Mouse (Mus musculus): ENCODE results near the gene Bhmt2. TPM values are rescaled to one million over a fixed set of nuclear protein-coding genes. Genes with fewer than 3 reads are reported as not detected.

Gene Bhmt2
- polyA plus RNA-seq, 1 experiment from 2014 or later = not detected

DNA sequence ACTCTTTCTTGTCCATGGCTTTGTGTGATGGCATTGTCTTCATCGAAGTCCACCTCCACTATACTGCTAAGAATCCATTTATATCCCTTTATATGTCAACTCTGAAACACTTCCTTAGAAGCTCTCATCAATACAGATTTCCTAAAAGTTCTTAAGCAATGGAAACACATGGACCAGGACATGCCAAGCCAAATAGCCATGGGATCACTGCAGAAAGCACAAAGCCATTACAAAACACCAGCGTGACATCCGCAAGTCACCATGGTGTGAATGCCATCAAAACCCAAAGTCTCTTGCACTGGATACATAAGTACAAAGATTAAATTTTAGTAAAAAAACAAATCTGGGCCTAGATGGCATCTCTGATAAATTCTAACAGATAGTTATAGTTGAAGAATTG, 15.5 kb upstream of the Bhmt2 start:
- Histone ChIP-seq H3K9me3 (no peaks in the 10 kb centered on the region), H3K4me3 (no peak overlapping the region), H3K9ac (no peak overlapping the region), H3K4me1 (no peaks in the 10 kb centered on the region), H3K27me3 (no peaks in the 10 kb centered on the region), H3K27ac (no peak overlapping the region), H3K36me3 (no peaks in the 10 kb centered on the region), H3K4me2 (no peak overlapping the region)
- ATAC-seq (ENCODE audit: insufficient number of reproducible peaks, low FRiP score, low TSS enrichment, low read depth) = no peak
- 95% methylated on average over 3 of the region's 3 CpGs for WGBS

DNA sequence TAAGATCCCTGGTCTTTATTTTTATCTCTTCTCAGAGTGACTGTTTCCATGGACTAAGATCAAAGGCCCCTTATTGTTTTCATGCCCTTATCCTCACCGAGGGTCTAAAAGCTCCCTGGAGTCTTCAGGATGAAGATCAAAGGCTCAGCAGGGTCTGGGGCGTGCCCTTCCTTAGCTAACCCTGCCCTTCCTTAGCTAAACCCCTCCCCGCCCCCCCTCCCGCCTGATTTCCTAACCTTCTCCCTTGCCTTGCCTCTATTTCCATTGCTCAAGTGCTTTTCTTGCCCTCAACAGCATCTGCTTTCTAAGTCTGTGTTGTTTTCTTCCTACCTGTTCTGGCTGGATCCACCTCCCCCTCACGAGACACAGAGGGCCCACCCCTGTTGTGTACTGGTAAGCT, 13.2 kb upstream of the Bhmt2 start:
- no peak overlapping the region for H3K4me2 ChIP-seq
- no peak overlapping the region for H3K9ac ChIP-seq
- H3K27ac ChIP-seq = no peak overlapping the region
- H3K4me3 ChIP-seq = no peak overlapping the region
- no peaks in the 10 kb centered on the region for H3K27me3 ChIP-seq
- 10% methylated on average over 4 of the region's 5 CpGs for WGBS
- H3K9me3 ChIP-seq = no peaks in the 10 kb centered on the region
- H3K4me1 ChIP-seq = no peaks in the 10 kb centered on the region
- no peak for ATAC-seq (ENCODE audit: insufficient number of reproducible peaks, low FRiP score, low TSS enrichment, low read depth)
- no peaks in the 10 kb centered on the region for H3K36me3 ChIP-seq

DNA sequence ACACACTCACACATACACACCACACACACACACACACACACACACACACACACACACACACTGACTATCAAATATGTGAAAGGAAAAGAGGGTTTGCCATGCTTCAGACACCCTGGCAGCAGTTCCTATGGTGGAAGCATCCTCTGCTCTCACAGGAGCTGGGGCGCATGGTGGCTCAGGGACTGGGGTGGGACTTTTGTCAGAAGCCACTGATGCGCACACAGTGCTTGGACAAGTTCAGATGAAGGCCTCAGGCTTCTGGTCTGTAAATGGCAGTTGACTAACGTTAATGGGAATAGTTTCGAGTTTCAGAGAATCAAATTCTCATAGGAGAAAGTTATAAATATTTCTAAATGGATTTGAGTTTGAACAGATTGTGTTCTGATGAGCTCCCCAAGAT, 11.1 kb upstream of the Bhmt2 start:
- no peak overlapping the region for H3K9ac ChIP-seq
- no peaks in the 10 kb centered on the region for H3K27me3 ChIP-seq
- no peak overlapping the region for H3K27ac ChIP-seq
- no peak for ATAC-seq (ENCODE audit: insufficient number of reproducible peaks, low FRiP score, low TSS enrichment, low read depth)
- WGBS = 80% methylated on average over 4 of the region's 4 CpGs
- H3K36me3 ChIP-seq = no peaks in the 10 kb centered on the region
- H3K4me1 ChIP-seq = no peaks in the 10 kb centered on the region
- H3K4me2 ChIP-seq = no peak overlapping the region
- H3K4me3 ChIP-seq = no peak overlapping the region
- no peaks in the 10 kb centered on the region for H3K9me3 ChIP-seq

DNA sequence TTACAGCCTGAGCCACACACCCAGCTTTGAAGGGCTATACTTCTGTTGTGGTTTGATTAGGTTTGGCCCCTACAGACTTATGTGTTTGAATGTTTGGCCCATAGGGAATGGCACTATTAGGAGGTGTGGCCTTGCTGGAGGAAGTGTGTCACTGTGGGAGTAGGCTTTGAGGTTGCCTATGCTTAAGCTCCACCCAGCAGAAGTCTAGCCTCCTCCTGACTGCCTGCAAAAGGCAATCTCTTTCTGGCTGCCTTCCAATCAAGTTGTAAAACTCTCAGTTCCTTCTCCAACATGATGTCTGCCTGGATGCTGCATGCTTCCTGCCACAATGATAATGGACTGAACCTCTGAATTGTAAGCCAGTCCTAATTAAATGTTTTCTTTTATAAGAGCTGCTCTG, 9.2 kb upstream of the Bhmt2 start:
- Histone ChIP-seq H3K36me3 (no peaks in the 10 kb centered on the region), H3K9me3 (no peaks in the 10 kb centered on the region), H3K9ac (no peak overlapping the region), H3K4me1 (no peaks in the 10 kb centered on the region), H3K27me3 (no peaks in the 10 kb centered on the region), H3K4me3 (no peak overlapping the region), H3K4me2 (no peak overlapping the region), H3K27ac (no peak overlapping the region)
- ATAC-seq (ENCODE audit: insufficient number of reproducible peaks, low FRiP score, low TSS enrichment, low read depth) = no peak

DNA sequence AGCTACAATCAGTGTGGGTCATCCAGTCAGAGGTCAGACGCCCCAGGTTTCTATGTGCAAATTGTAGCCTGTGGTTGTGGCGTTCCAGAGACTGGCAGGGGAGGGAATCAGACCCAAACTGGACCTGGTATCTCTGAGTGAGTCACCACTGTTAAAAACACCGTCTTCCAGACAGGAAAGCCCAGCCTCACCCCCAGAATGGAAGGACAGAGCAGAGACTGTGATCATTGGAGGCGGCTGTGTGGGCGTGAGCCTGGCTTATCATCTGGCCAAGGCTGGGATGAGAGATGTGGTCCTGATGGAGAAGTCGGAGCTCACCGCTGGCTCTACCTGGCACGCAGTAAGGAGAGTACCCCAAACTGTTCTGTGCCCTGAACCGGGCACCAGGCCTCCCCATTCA, 2.8 kb upstream of the Bhmt2 start:
- Histone ChIP-seq H3K4me1 (no peaks in the 10 kb centered on the region), H3K9ac (no peak overlapping the region), H3K27ac (no peak overlapping the region), H3K4me2 (no peak overlapping the region), H3K9me3 (no peaks in the 10 kb centered on the region), H3K36me3 (no peaks in the 10 kb centered on the region), H3K4me3 (no peak overlapping the region), H3K27me3 (peaks cover 12% of the 10 kb centered on the region; the same call in 1 of the 2 replicates)
- WGBS = 72% methylated on average over 9 of the region's 9 CpGs
- no peak for ATAC-seq (ENCODE audit: insufficient number of reproducible peaks, low FRiP score, low TSS enrichment, low read depth)

DNA sequence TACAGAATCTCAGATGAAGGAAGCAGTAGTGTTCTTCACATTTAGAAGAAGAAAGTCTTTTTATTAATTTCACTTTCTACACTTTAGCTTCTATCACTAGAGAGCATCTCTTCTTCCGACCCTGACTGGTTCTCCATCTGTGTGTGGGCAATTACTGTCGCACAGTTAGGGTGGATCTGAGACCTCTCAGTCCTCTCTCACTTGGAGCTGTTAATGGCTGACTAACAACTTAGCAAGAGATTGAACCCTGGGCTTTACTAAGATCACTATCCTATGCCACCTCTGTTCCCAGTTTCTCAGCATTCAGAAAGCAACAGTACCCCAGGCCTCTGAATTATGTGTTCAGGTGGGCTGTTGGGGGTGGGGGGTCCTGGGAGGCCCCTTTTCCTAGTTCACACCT, 806 bp downstream of the Bhmt2 start:
- Histone ChIP-seq H3K27ac (no peak overlapping the region), H3K9me3 (no peaks in the 10 kb centered on the region), H3K4me2 (no peak overlapping the region), H3K36me3 (no peaks in the 10 kb centered on the region), H3K27me3 (peaks cover 12% of the 10 kb centered on the region; the same call in 1 of the 2 replicates), H3K4me3 (no peak overlapping the region), H3K4me1 (no peaks in the 10 kb centered on the region), H3K9ac (no peak overlapping the region)
- 65% methylated on average over 2 of the region's 2 CpGs for WGBS
- no peak for ATAC-seq (ENCODE audit: insufficient number of reproducible peaks, low FRiP score, low TSS enrichment, low read depth)

DNA sequence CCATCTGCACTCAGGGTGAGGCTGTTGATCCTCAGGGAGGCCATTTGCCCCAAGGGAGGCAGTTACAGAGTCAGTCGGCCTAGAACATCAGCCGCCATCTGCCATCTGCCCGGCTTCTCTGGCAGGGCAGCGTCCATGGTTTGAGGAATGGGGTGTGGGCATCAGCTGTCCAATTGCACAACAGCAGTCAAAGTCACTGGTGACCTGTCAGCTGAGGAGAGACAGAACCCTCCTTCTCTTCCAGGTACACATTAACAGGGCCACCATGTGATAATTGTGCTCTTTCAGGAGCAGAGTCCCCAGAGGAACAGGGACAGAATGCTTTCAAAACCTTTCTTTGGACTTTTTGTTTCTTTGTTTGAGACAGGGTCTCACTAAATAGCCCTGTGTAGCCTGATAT, 1.7 kb downstream of the Bhmt2 start:
- Histone ChIP-seq H3K9me3 (no peaks in the 10 kb centered on the region), H3K9ac (no peak overlapping the region), H3K4me2 (no peak overlapping the region), H3K36me3 (no peaks in the 10 kb centered on the region), H3K4me1 (no peaks in the 10 kb centered on the region), H3K27ac (no peak overlapping the region), H3K4me3 (no peak overlapping the region), H3K27me3 (peaks cover 12% of the 10 kb centered on the region; the same call in 1 of the 2 replicates)
- ATAC-seq (ENCODE audit: insufficient number of reproducible peaks, low FRiP score, low TSS enrichment, low read depth) = no peak
- 79% methylated on average over 4 of the region's 4 CpGs for WGBS

DNA sequence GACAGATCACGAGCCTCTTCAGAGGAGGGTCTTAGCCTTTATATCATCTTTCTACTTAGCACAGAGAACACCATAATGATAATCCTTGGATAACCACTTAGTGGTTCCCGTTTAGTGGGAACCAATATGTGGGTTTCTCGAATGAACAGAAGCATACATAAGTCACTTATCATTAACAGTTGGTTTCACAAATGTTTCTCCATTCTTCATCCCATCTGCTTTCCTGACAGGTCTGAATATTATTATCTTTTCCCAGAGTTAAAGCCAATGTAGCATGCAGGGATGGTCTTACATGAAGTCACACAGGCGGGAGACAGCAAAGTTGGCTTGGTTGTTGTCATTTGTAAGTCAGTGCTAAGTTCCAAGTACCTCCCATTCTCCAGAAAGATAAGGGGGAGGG, 6.5 kb downstream of the Bhmt2 start:
- Histone ChIP-seq H3K27me3 (no peaks in the 10 kb centered on the region), H3K4me1 (no peaks in the 10 kb centered on the region), H3K4me2 (no peak overlapping the region), H3K27ac (no peak overlapping the region), H3K4me3 (no peak overlapping the region), H3K9ac (no peak overlapping the region), H3K9me3 (no peaks in the 10 kb centered on the region), H3K36me3 (no peaks in the 10 kb centered on the region)
- 87% methylated on average over 4 of the region's 4 CpGs for WGBS
- ATAC-seq (ENCODE audit: insufficient number of reproducible peaks, low FRiP score, low TSS enrichment, low read depth) = no peak

DNA sequence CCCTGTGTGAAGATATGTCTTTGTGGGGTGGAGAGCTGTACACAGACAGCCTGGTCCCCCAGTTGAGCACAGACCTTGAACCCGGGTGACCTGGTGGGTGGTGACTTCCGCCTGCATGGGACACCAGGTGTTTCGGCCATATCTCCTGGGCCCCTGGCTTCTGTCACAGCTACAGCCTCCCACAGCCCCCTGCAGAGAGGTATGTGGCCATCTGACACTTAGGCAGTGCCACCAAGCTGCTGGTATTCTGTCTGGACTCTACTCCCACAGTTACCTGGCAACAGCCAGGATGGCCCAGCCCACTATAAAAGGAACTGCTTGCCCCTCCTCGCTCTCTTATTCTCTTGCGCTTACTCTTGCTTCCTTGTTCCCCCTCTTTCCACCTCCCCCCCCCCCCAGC, 16.2 kb downstream of the Bhmt2 start:
- Histone ChIP-seq H3K9me3 (no peaks in the 10 kb centered on the region), H3K9ac (no peak overlapping the region), H3K36me3 (no peaks in the 10 kb centered on the region), H3K27ac (no peak overlapping the region), H3K4me1 (no peaks in the 10 kb centered on the region), H3K27me3 (no peaks in the 10 kb centered on the region), H3K4me3 (no peak overlapping the region), H3K4me2 (no peak overlapping the region)
- ATAC-seq (ENCODE audit: insufficient number of reproducible peaks, low FRiP score, low TSS enrichment, low read depth) = no peak
- 75% methylated on average over 5 of the region's 5 CpGs for WGBS

DNA sequence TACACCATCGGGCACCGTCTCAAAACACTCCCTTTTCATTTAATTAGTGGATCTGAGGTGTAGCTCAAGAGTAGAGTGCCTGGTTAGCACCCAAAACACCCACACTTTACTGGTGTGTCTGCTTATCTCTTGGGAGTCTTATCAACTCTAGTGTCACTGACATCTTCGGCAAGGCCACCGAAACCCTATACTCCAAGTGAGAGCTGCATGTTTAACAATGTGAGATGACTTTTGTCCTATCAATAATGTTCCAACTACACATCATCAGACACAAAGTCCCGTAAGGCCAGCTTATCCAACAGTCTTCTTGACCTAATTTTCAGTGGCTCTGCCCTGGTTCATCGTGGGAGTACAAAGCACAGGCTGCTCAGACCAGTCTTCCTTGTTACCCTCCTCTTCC, 20.7 kb downstream of the Bhmt2 start:
- Histone ChIP-seq H3K4me3 (no peak overlapping the region), H3K4me2 (no peak overlapping the region), H3K36me3 (no peaks in the 10 kb centered on the region), H3K27ac (no peak overlapping the region), H3K9me3 (no peaks in the 10 kb centered on the region), H3K9ac (no peak overlapping the region), H3K4me1 (no peaks in the 10 kb centered on the region), H3K27me3 (no peaks in the 10 kb centered on the region)
- ATAC-seq (ENCODE audit: insufficient number of reproducible peaks, low FRiP score, low TSS enrichment, low read depth) = no peak
- WGBS = 91% methylated on average over 6 of the region's 6 CpGs

DNA sequence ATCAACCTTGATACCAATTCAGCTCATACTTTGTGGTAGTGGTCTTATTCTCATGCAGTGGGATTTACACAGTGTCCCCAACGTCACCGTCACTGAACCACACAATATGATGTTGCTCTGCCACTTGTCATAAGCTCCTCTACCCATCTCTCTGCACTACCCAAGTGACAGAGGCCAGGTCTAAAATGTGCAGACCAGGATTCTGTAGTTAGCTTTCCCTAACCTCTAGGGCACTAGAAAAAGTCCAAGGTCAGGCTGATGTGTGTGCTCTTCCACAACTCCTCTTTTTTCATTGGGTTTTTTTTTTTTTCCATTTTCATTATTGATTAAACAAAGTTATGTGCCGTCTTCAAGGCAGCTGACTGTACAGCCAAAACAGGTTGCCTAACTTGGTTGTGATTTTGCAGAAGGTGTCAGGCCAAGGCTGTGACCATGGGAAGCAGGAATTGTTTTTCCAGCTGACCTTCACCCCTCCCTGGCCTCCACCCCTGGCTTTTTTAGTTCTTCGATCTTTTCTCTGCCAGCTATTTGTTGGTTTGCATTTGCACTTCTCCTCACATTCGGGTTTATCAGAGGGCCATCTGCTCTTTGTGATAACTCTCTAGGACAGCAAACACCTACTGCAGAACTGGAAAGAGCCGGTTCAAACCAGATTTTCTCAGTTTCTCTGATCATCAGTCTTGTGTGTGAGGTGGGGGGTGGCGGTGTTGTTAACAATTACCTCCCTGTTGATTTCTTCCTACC, 25.5 kb downstream of the Bhmt2 start:
- 82% methylated on average over 7 of the region's 7 CpGs for WGBS
- no peaks in the 10 kb centered on the region for H3K36me3 ChIP-seq
- no peak overlapping the region for H3K4me3 ChIP-seq
- H3K27me3 ChIP-seq = no peaks in the 10 kb centered on the region
- H3K9me3 ChIP-seq = no peaks in the 10 kb centered on the region
- no peaks in the 10 kb centered on the region for H3K4me1 ChIP-seq
- no peak for ATAC-seq (ENCODE audit: insufficient number of reproducible peaks, low FRiP score, low TSS enrichment, low read depth)
- H3K4me2 ChIP-seq = no peak overlapping the region
- no peak overlapping the region for H3K9ac ChIP-seq
- no peak overlapping the region for H3K27ac ChIP-seq

DNA sequence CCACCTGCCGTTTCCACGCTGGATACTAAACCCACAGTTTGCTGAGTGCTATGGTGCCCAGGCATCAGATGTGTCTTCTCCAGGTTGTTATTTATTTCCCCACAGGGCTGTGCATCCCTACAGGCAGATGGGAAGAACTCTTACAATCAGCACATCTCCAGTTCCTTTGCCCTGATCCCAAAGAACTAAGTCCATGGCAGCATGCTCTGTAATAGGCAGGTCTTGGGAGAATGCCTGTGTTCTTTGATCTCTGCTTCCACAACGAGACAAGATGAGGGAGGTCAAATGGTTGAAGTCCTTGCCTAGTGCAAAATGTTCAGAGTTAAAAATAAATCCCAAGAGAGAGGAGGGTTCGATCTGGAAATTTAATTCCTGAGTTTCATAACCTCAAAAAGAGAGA, 34.5 kb downstream of the Bhmt2 start:
- H3K4me1 ChIP-seq = no peaks in the 10 kb centered on the region
- no peak overlapping the region for H3K4me3 ChIP-seq
- WGBS = 52% methylated on average over 4 of the region's 4 CpGs
- no peaks in the 10 kb centered on the region for H3K9me3 ChIP-seq
- H3K4me2 ChIP-seq = no peak overlapping the region
- H3K27me3 ChIP-seq = no peaks in the 10 kb centered on the region
- no peak overlapping the region for H3K9ac ChIP-seq
- no peak for ATAC-seq (ENCODE audit: insufficient number of reproducible peaks, low FRiP score, low TSS enrichment, low read depth)
- H3K27ac ChIP-seq = no peak overlapping the region
- H3K36me3 ChIP-seq = no peaks in the 10 kb centered on the region
